8 mouse cellular contexts compared by ENCODE assay signal in the genomic region with DNA sequence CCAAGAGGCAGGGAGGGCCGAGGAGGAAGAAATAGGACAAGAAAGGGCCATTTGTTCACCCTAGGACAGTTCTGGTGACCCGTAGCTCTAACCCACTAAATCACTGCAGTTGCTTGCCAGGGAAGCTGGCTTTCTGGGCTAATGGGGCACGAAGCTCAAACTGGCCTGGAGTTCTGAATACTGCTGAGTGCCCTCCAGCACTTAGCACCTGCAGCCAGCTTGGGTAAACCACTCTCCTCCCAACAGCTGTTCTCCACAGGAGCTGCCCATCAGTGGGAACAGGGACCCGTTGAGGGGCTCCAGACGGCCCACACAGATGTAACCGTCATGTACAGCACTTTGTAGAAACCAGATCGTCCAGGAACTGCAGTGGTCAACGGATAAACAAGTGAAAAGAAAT.
DNase-seq lines count a peak whose midpoint lies in the region; ATAC-seq lines count a peak whose summit lies in the region.

No protein-coding gene starts in this region.

- H3K4me1 ChIP-seq in hindbrain, embryonic 16.5 days (ENCODE audit: control insufficient read depth, insufficient read depth, low read depth, low read length), result peaks cover 2% of the 10 kb centered on the region; the same call in 1 of the 2 replicates
- 0 out of 2 replicates have a peak, but pooled peaks cover 5% of the 10 kb centered on the region for H3K4me1 ChIP-seq in midbrain, embryonic 13.5 days (replicated peaks)

- 31% methylated on average over 8 of the region's 8 CpGs for WGBS in hindbrain, embryonic 16.5 days
- WGBS in midbrain, embryonic 13.5 days, result 60% methylated on average over 8 of the region's 8 CpGs

- H3K27me3 ChIP-seq in hindbrain, embryonic 16.5 days (replicated peaks; ENCODE audit: control insufficient read depth, insufficient read depth, low read length), result no peaks in the 10 kb centered on the region
- H3K27me3 ChIP-seq in midbrain, embryonic 13.5 days, result no peaks in the 10 kb centered on the region

- H3K4me3 ChIP-seq in hindbrain, embryonic 16.5 days (ENCODE audit: low read length), result no peak overlapping the region
- H3K4me3 ChIP-seq in midbrain, embryonic 13.5 days (replicated peaks), result no peak overlapping the region

- H3K4me2 ChIP-seq in hindbrain, embryonic 16.5 days (ENCODE audit: low read length), result no peak overlapping the region
- no peak overlapping the region for H3K4me2 ChIP-seq in midbrain, embryonic 13.5 days (replicated peaks)

- peak; percentile 8 to 10 for DNase-seq in cerebellum, postnatal 14 days
- no peak for DNase-seq in cerebellum, postnatal 36 days
- DNase-seq in embryo, embryonic 10 days (ENCODE audit: low spot score), result peak; percentile 68
- no peak for DNase-seq in natural killer cell, adult 2 months (ENCODE audit: low spot score in 2 of 2)
- no peak for DNase-seq in thymus, postnatal 0 days (ENCODE audit: low spot score)

- H3K9me3 ChIP-seq in hindbrain, embryonic 16.5 days (ENCODE audit: control insufficient read depth, low read length), result no peaks in the 10 kb centered on the region
- H3K9me3 ChIP-seq in midbrain, embryonic 13.5 days, result no peaks in the 10 kb centered on the region

- no peak overlapping the region for H3K9ac ChIP-seq in hindbrain, embryonic 16.5 days (ENCODE audit: low read depth, low read length)
- no peak overlapping the region for H3K9ac ChIP-seq in midbrain, embryonic 13.5 days (replicated peaks)

- H3K27ac ChIP-seq in hindbrain, embryonic 16.5 days (ENCODE audit: low read depth, low read length), result no peak overlapping the region
- no peak overlapping the region for H3K27ac ChIP-seq in midbrain, embryonic 13.5 days

- peak; percentile 92 for ATAC-seq in hindbrain, embryonic 16.5 days
- 0 out of 2 replicates have a peak, but pooled peaks have one; percentile 56 for ATAC-seq in midbrain, embryonic 13.5 days
- ATAC-seq in activated CD4-positive, CD25-positive, alpha-beta regulatory T cell, adult 4 months, result no peak

- H3K36me3 ChIP-seq in hindbrain, embryonic 16.5 days (ENCODE audit: control insufficient read depth, insufficient read depth, low read length), result no peaks in the 10 kb centered on the region
- H3K36me3 ChIP-seq in midbrain, embryonic 13.5 days, result no peaks in the 10 kb centered on the region

Comparison
In these comparisons a context has a peak if more than half of its experiments do, and no peak if none do; other contexts are left out.
1. DNase-seq: peak in cerebellum, postnatal 14 days (2 of 2) and embryo, embryonic 10 days (single experiment); none in cerebellum, postnatal 36 days (0 of 2), natural killer cell, adult 2 months (0 of 2) and thymus, postnatal 0 days (single experiment).